Mouse (Mus musculus) induced T-regulatory cell, adult 2 months (primary cell): Measurements from ENCODE around the gene Gm11111.
"Not testable (repeated sequence)": the region's sequence is repeated elsewhere in the genome, so short reads cannot be mapped to it uniquely, and the experiment has no call there.

Experiments used
- DNase-seq: peaks from one replicate; pipeline ENCODE4 v3.0.0-alpha.2; 2012; ENCODE audit warnings: low read depth

Gm11111 gene

GRCm38 (mm10) chr5:98552395-98552794 is at the start of gene Gm11111:
Gene Gm11111 (plus strand): TSS chr5:98552695.
- DNase-seq: no peak

- DNase-seq: no peak
These were observed 36.3 kb upstream of the Gm11111 start for GRCm38 (mm10) chr5:98516214-98516613.

GRCm38 (mm10) chr5:98520118-98520517 is 32.4 kb upstream of the Gm11111 start:
- no peak for DNase-seq

GRCm38 (mm10) chr5:98522270-98522977 is 30.1 kb upstream of the Gm11111 start:
- DNase-seq: no peak

GRCm38 (mm10) chr5:98523050-98523449 is 29.4 kb upstream of the Gm11111 start:
- DNase-seq: no peak

- no peak for DNase-seq
These were observed 28.7 kb upstream of the Gm11111 start for GRCm38 (mm10) chr5:98523783-98524182.

GRCm38 (mm10) chr5:98541333-98541732 is 11.2 kb upstream of the Gm11111 start:
- no peak for DNase-seq

GRCm38 (mm10) chr5:98550285-98550684 is 2.2 kb upstream of the Gm11111 start:
- DNase-seq: no peak

- no peak for DNase-seq
These were observed 1.6 kb upstream of the Gm11111 start for GRCm38 (mm10) chr5:98550873-98551272.

GRCm38 (mm10) chr5:98552811-98553601 is 511 bp downstream of the Gm11111 start:
- DNase-seq: no peak

- DNase-seq: no peak
These were observed 8.8 kb downstream of the Gm11111 start for GRCm38 (mm10) chr5:98561301-98561700.

GRCm38 (mm10) chr5:98562806-98563205 is 10.3 kb downstream of the Gm11111 start:
- DNase-seq: no peak

- no peak for DNase-seq
These were observed 11.3 kb downstream of the Gm11111 start for GRCm38 (mm10) chr5:98563801-98564200.

- DNase-seq: no peak
These were observed 14.1 kb downstream of the Gm11111 start for GRCm38 (mm10) chr5:98566461-98567193.

GRCm38 (mm10) chr5:98568481-98568880 is 16.0 kb downstream of the Gm11111 start:
- DNase-seq: no peak

GRCm38 (mm10) chr5:98569029-98569513 is 16.6 kb downstream of the Gm11111 start:
- no peak for DNase-seq

- DNase-seq: no peak
These were observed 19.9 kb downstream of the Gm11111 start for GRCm38 (mm10) chr5:98572392-98572791.

GRCm38 (mm10) chr5:98574711-98575470 is 22.4 kb downstream of the Gm11111 start:
- DNase-seq: no peak

- no peak for DNase-seq
These were observed 23.0 kb downstream of the Gm11111 start for GRCm38 (mm10) chr5:98575471-98575834.

GRCm38 (mm10) chr5:98576538-98576937 is 24.0 kb downstream of the Gm11111 start:
- DNase-seq: not testable (repeated sequence)

GRCm38 (mm10) chr5:98578398-98578797 is 25.9 kb downstream of the Gm11111 start:
- no peak for DNase-seq

GRCm38 (mm10) chr5:98580811-98581210 is 28.3 kb downstream of the Gm11111 start:
- no peak for DNase-seq
